Mouse (Mus musculus) MEL (cell line): ENCODE results near the gene Ptgs1. TPM values are rescaled to one million over a fixed set of nuclear protein-coding genes. Genes with fewer than 3 reads are reported as not detected.

ENCODE experiments used
- DNase-seq: peaks from one replicate; pipeline ENCODE4 v3.0.0; 2011; ENCODE audit warnings: low read depth, low spot score
- H3K27ac ChIP-seq: 2 replicates; pipeline ENCODE4 v1.5.1; 2012; ENCODE audit warnings: low read depth, mild to moderate bottlenecking, control low read depth, low read length, moderate library complexity; ENCODE audit not compliant: control insufficient read depth
- H3K27me3 ChIP-seq, 2 experiments: fragments of 150-350 bp in 1 of 2; sonication (generic) in 1 of 2; 2 replicates each; pipeline ENCODE4 v1.6.1; 2012; ENCODE audit warnings: low read length in 2 of 2, mild to moderate bottlenecking in 2 of 2, improper control_type of control experiment in 1 of 2, moderate library complexity in 1 of 2; ENCODE audit not compliant: insufficient read depth in 2 of 2, control insufficient read depth in 1 of 2
- H3K36me3 ChIP-seq, 2 experiments: 2 replicates each; pipeline ENCODE4 v1.6.1; 2012 to 2014; ENCODE audit warnings: low read length in 2 of 2, improper control_type of control experiment in 1 of 2, inconsistent platforms in 1 of 2, mild to moderate bottlenecking in 1 of 2; ENCODE audit not compliant: insufficient read depth in 2 of 2, control insufficient read depth in 1 of 2
- H3K4me1 ChIP-seq, 2 experiments: fragments of 150-350 bp in 1 of 2; sonication (generic) in 1 of 2; 2 replicates each; pipeline ENCODE4 v1.6.1; 2012; ENCODE audit warnings: low read length in 2 of 2, improper control_type of control experiment in 1 of 2, mild to moderate bottlenecking in 1 of 2; ENCODE audit not compliant: insufficient read depth in 2 of 2, control insufficient read depth in 1 of 2
- H3K4me3 ChIP-seq, 2 experiments: fragments of 150-350 bp in 1 of 2; sonication (generic) in 1 of 2; 2 replicates each; pipeline ENCODE4 v1.5.1; 2012; ENCODE audit warnings: low read depth in 2 of 2, low read length in 2 of 2, mild to moderate bottlenecking in 2 of 2, moderate library complexity in 2 of 2, control low read depth in 1 of 2, improper control_type of control experiment in 1 of 2; ENCODE audit not compliant: control insufficient read depth in 1 of 2, insufficient read depth in 1 of 2
- H3K79me2 ChIP-seq: 2 replicates; pipeline ENCODE4 v1.6.1; 2012; ENCODE audit warnings: mild to moderate bottlenecking, low read length, moderate library complexity; ENCODE audit not compliant: control insufficient read depth, poor library complexity, insufficient read depth
- H3K9ac ChIP-seq: 2 replicates; pipeline ENCODE4 v1.6.1; 2012; ENCODE audit warnings: low read depth, mild to moderate bottlenecking, control low read depth, low read length, moderate library complexity; ENCODE audit not compliant: control insufficient read depth, poor library complexity, severe bottlenecking
- H3K9me3 ChIP-seq: fragments of 150-350 bp; sonication (generic); replicated peaks from 2 replicates; pipeline ENCODE4 v1.6.1; 2012; ENCODE audit warnings: mild to moderate bottlenecking, low read length, improper control_type of control experiment, moderate library complexity; ENCODE audit not compliant: insufficient read depth
- CTCF ChIP-seq, 3 experiments: IDR thresholded peaks in 2 of 3; conservative IDR thresholded peaks in 1 of 3; 2 replicates each; pipeline ENCODE4 v1.5.1; 2011 to 2012; ENCODE audit warnings: low read length in 3 of 3, low read depth in 2 of 3, mild to moderate bottlenecking in 2 of 3, improper control_type of control experiment in 1 of 3, inconsistent platforms in 1 of 3, mixed read lengths in 1 of 3, moderate library complexity in 1 of 3; ENCODE audit not compliant: control insufficient read depth in 1 of 3, insufficient read depth in 1 of 3, poor library complexity in 1 of 3, severe bottlenecking in 1 of 3
- ELF1 ChIP-seq: IDR thresholded peaks from 2 replicates; pipeline ENCODE4 v1.6.1; 2014; ENCODE audit warnings: low read depth, mild to moderate bottlenecking, inconsistent platforms, low read length, improper control_type of control experiment, moderate library complexity
- HCFC1 ChIP-seq: IDR thresholded peaks from 2 replicates; pipeline ENCODE4 v1.6.1; 2012; ENCODE audit warnings: low read depth, mild to moderate bottlenecking, inconsistent platforms, low read length, improper control_type of control experiment, moderate library complexity
- JUND ChIP-seq: IDR thresholded peaks from 2 replicates; pipeline ENCODE4 v1.6.1; 2011; ENCODE audit warnings: low read depth, mild to moderate bottlenecking, improper control_type of control experiment, low read length
- KAT2A ChIP-seq: conservative IDR thresholded peaks from 2 replicates; pipeline ENCODE4 v1.6.1; 2012; ENCODE audit warnings: low read depth, low read length, improper control_type of control experiment, inconsistent platforms
- MXI1 ChIP-seq: IDR thresholded peaks from 2 replicates; pipeline ENCODE4 v1.6.1; 2011; ENCODE audit warnings: mild to moderate bottlenecking, low read depth, low read length, improper control_type of control experiment
- POLR2AphosphoS5 ChIP-seq: IDR thresholded peaks from 2 replicates; pipeline ENCODE4 v1.6.1; 2012; ENCODE audit warnings: low read depth, borderline replicate concordance, mild to moderate bottlenecking, inconsistent platforms, low read length, moderate library complexity, mixed read lengths
- SIN3A ChIP-seq: IDR thresholded peaks from 2 replicates; pipeline ENCODE4 v1.6.1; 2012; ENCODE audit warnings: low read length, improper control_type of control experiment, inconsistent platforms
- SMC3 ChIP-seq: IDR thresholded peaks from 2 replicates; pipeline ENCODE4 v1.6.1; 2011; ENCODE audit warnings: low read depth, low read length, improper control_type of control experiment
- TBP ChIP-seq: IDR thresholded peaks from 2 replicates; pipeline ENCODE4 v1.8.0; 2011; ENCODE audit warnings: low read depth, low read length, improper control_type of control experiment
- polyA plus RNA-seq, 2 experiments: library from polyadenylated mRNA; stranded (reverse) in 1 of 2; unstranded in 1 of 2; fragments of >175 nt in 1 of 2; fragments of >200 nt in 1 of 2; gene quantifications; 2 replicates each; pipeline versions ENCODE4 v1.2.1 to v1.2.4; 2012; ENCODE audit warnings: low replicate concordance in 2 of 2, low read depth in 1 of 2; ENCODE audit not compliant: insufficient read length in 2 of 2, insufficient read depth in 1 of 2, missing spikeins in 1 of 2
- total RNA-seq: library from RNA; depleted of rRNA; stranded (reverse); fragments of 300-350 nt; gene quantifications from 2 replicates; pipeline ENCODE4 v1.2.3, GENCODE M21; 2012; rRNA removed

Gene Ptgs1
- total and polyA plus RNA-seq, 3 experiments: 3.9 to 20.0 TPM; not detected in 1

GRCm38 (mm10) chr2:36282301-36282700 lies 52.1 kb downstream of the Ptgs1 start:
- H3K4me1 ChIP-seq: no peaks in the 10 kb centered on the region
- H3K79me2 ChIP-seq: no peaks in the 10 kb centered on the region
- no peaks in the 10 kb centered on the region; a peak in 1 of 4 replicates for H3K27me3 ChIP-seq
- no peak overlapping the region for H3K4me3 ChIP-seq
- TF ChIP-seq CTCF (IDR thresholded peaks at IDR 0.05 in 2 of 3, conservative IDR thresholded peaks at IDR 0.05 in 1 of 3; ENCODE audit: control insufficient read depth in 1 of 3, insufficient read depth in 1 of 3, low read depth in 2 of 3, low read length in 3 of 3, poor library complexity in 1 of 3, severe bottlenecking in 1 of 3) (no peak), SIN3A (no peak), MXI1 (no peak), JUND (no peak), KAT2A (no peak), POLR2AphosphoS5 (no peak), HCFC1 (no peak), SMC3 (no peak), ELF1 (no peak), TBP (no peak)
- no peak overlapping the region for H3K27ac ChIP-seq
- H3K36me3 ChIP-seq: no peaks in the 10 kb centered on the region
- H3K9me3 ChIP-seq: no peaks in the 10 kb centered on the region
- H3K9ac ChIP-seq: no peak overlapping the region
- no peak for DNase-seq

Other genes with a start within 250 kb of the Ptgs1 start
- 167 and 186 TPM in 2 replicates for gene Ndufa8, start 181.0 kb upstream of the Ptgs1 start, total RNA-seq
- 100 to 1,000 TPM in 1 of 2 experiments, not detected in 1; 357 TPM for gene Ndufa8, start 181.0 kb upstream of the Ptgs1 start, polyA plus RNA-seq
- gene Morn5, start 181.0 kb upstream of the Ptgs1 start, total RNA-seq: 0.81 and 0.98 TPM in 2 replicates
- 1 to 10 TPM in 1 of 2 experiments, not detected in 1; 1.3 TPM for gene Morn5, start 181.0 kb upstream of the Ptgs1 start, polyA plus RNA-seq
- 1.1 and 1.3 TPM in 2 replicates for gene Lhx6, start 125.0 kb upstream of the Ptgs1 start, total RNA-seq
- gene Lhx6, start 125.0 kb upstream of the Ptgs1 start, polyA plus RNA-seq: 1 to 10 TPM in 1 of 2 experiments, not detected in 1; 3.0 TPM
- gene Mrrf, start 94.0 kb upstream of the Ptgs1 start, total RNA-seq: 20.0 and 28.0 TPM in 2 replicates
- gene Mrrf, start 94.0 kb upstream of the Ptgs1 start, polyA plus RNA-seq: 10 to 100 TPM in 1 of 2 experiments, not detected in 1; 31.2 TPM
- gene Rbm18, start 93.7 kb upstream of the Ptgs1 start, total RNA-seq: 16.4 and 20.1 TPM in 2 replicates
- gene Rbm18, start 93.7 kb upstream of the Ptgs1 start, polyA plus RNA-seq: 10 to 100 TPM in 1 of 2 experiments, not detected in 1; 16.7 TPM
- not detected in 2 replicates for gene Olfr338, start 143.1 kb downstream of the Ptgs1 start, total RNA-seq
- gene Olfr338, start 143.1 kb downstream of the Ptgs1 start, polyA plus RNA-seq: not detected
- gene Olfr339, start 188.5 kb downstream of the Ptgs1 start, total RNA-seq: not detected in 2 replicates
- gene Olfr339, start 188.5 kb downstream of the Ptgs1 start, polyA plus RNA-seq: not detected
- gene Olfr340, start 222.2 kb downstream of the Ptgs1 start, total RNA-seq: not detected in 2 replicates
- not detected for gene Olfr340, start 222.2 kb downstream of the Ptgs1 start, polyA plus RNA-seq